Mouse (Mus musculus) stomach, embryonic 16.5 days (tissue): Measurements from ENCODE around the gene Nus1. TPM values are rescaled to one million over a fixed set of nuclear protein-coding genes. Genes with fewer than 3 reads are reported as not detected.

ENCODE experiments used
- polyA plus RNA-seq: library from polyadenylated mRNA; unstranded; fragments of >200 nt; fragmentation: Nextera tagmentation; extraction: Ambion mirVana; gene quantifications from 2 replicates; pipeline ENCODE4 v1.2.1, GENCODE M21; 2015

Nus1 gene
- polyA plus RNA-seq, 1 experiment from 2014 or later, result 12.7 TPM

Other genes starting within 250 kb of the Nus1 start
- 0.92 and 1.2 TPM in 2 replicates for gene Ros1, start 222.3 kb upstream of the Nus1 start, polyA plus RNA-seq
- gene Dcbld1, start 183.9 kb upstream of the Nus1 start, polyA plus RNA-seq, result 33.2 and 36.6 TPM in 2 replicates
- not detected in 2 replicates for gene Gm26741, start 58.8 kb upstream of the Nus1 start, polyA plus RNA-seq
- 17.2 and 17.8 TPM in 2 replicates for gene Gopc, start 35.4 kb upstream of the Nus1 start, polyA plus RNA-seq
- gene Nepn, start 28.6 kb upstream of the Nus1 start, polyA plus RNA-seq, result 3.9 and 6.0 TPM in 2 replicates